Mouse (Mus musculus): ENCODE results near the gene Snx14. TPM values are rescaled to one million over a fixed set of nuclear protein-coding genes. Genes with fewer than 3 reads are reported as not detected.
"Not testable (repeated sequence)": the region's sequence is repeated elsewhere in the genome, so short reads cannot be mapped to it uniquely, and the experiment has no call there.

Snx14 gene
- 26.5 and 39.5 TPM in 2 replicates for polyA plus RNA-seq (2012; rRNA removed)
- 20.7 and 23.2 TPM in 2 replicates for polyA plus RNA-seq (2014; fragmentation: Nextera tagmentation; extraction: Ambion mirVana)

- Histone ChIP-seq H3K4me1 (ENCODE audit: control insufficient read depth, insufficient read depth, low read length) (peaks cover 6% of the 10 kb centered on the region), H3K4me3 (replicated peaks; ENCODE audit: low read length) (peak within 1 kb of the TSS; percentile 76), H3K27me3 (ENCODE audit: control insufficient read depth, insufficient read depth, low read length) (no peaks in the 10 kb centered on the region), H3K4me2 (replicated peaks; ENCODE audit: low read depth, low read length, severe bottlenecking) (peak within 1 kb of the TSS; percentile 79), H3K9ac (ENCODE audit: low read depth, low read length, severe bottlenecking) (peak within 1 kb of the TSS; percentile 79), H3K27ac (replicated peaks; ENCODE audit: low read depth, low read length) (peak within 1 kb of the TSS; percentile 81), H3K9me3 (ENCODE audit: control insufficient read depth, low read length) (no peaks in the 10 kb centered on the region), H3K36me3 (ENCODE audit: control insufficient read depth, insufficient read depth, low read length) (peaks cover 6% of the 10 kb centered on the region)
- ATAC-seq (ENCODE audit: low FRiP score, low read depth), result peak; percentile 95
- peak; percentile 74; the same call in 1 of the 2 replicates for TF ChIP-seq POLR2A (IDR thresholded peaks at IDR 0.05; ENCODE audit: borderline replicate concordance, extremely low read depth, insufficient read depth, insufficient read length)
- 2% methylated on average over 62 of the region's 62 CpGs for WGBS
- peak; percentile 89 for DNase-seq (ENCODE audit: low spot score)
Measured at GRCm38 (mm10) chr9:88438555-88439237, at the start of gene Snx14. Snx14 (minus strand) TSS chr9:88438958.

DNA sequence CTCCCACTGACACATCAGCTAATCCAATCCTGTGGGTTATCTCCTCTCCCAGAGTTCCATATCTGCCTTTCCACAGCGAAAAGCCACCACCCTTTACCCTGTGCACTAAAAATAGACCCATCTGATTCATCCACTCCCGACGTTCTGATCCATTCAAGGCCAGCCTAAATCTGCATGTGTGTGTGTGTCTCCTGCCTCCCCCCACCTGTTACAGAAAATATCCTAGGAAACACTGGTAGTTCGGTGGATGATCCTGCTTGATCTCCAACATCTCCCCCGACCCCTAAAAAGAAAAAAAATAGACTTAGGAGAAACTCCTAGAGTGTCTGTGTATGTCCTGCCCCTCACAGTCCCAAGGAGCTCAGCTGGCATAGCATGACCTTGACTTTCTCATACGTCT, 45.8 kb upstream of the Snx14 start:
- DNase-seq (ENCODE audit: low spot score) (no peak), ATAC-seq (ENCODE audit: low FRiP score, low read depth) (no peak)
- Histone ChIP-seq H3K4me2 (replicated peaks; ENCODE audit: low read depth, low read length, severe bottlenecking) (no peak overlapping the region), H3K9ac (ENCODE audit: low read depth, low read length, severe bottlenecking) (no peak overlapping the region), H3K27ac (replicated peaks; ENCODE audit: low read depth, low read length) (no peak overlapping the region), H3K4me1 (ENCODE audit: control insufficient read depth, insufficient read depth, low read length) (peaks cover 6% of the 10 kb centered on the region), H3K4me3 (replicated peaks; ENCODE audit: low read length) (no peak overlapping the region), H3K9me3 (ENCODE audit: control insufficient read depth, low read length) (no peaks in the 10 kb centered on the region), H3K36me3 (ENCODE audit: control insufficient read depth, insufficient read depth, low read length) (no peaks in the 10 kb centered on the region), H3K27me3 (ENCODE audit: control insufficient read depth, insufficient read depth, low read length) (no peaks in the 10 kb centered on the region)
- TF ChIP-seq POLR2A (IDR thresholded peaks at IDR 0.05; ENCODE audit: borderline replicate concordance, extremely low read depth, insufficient read depth, insufficient read length), result no peak
- WGBS, result 64% methylated on average over 6 of the region's 6 CpGs

- no peak for ATAC-seq (ENCODE audit: low FRiP score, low read depth)
- Histone ChIP-seq H3K9me3 (ENCODE audit: control insufficient read depth, low read length) (no peaks in the 10 kb centered on the region), H3K36me3 (ENCODE audit: control insufficient read depth, insufficient read depth, low read length) (peaks cover 13% of the 10 kb centered on the region; the same call in 1 of the 2 replicates), H3K27ac (replicated peaks; ENCODE audit: low read depth, low read length) (peak overlapping the region; percentile 98), H3K4me1 (ENCODE audit: control insufficient read depth, insufficient read depth, low read length) (peaks cover 6% of the 10 kb centered on the region), H3K4me2 (replicated peaks; ENCODE audit: low read depth, low read length, severe bottlenecking) (peak overlapping the region; percentile 61), H3K4me3 (replicated peaks; ENCODE audit: low read length) (peak overlapping the region; percentile 98), H3K27me3 (ENCODE audit: control insufficient read depth, insufficient read depth, low read length) (no peaks in the 10 kb centered on the region), H3K9ac (ENCODE audit: low read depth, low read length, severe bottlenecking) (peak overlapping the region; percentile 98)
- WGBS, result under 1% methylated on average over 43 of the region's 52 CpGs
- peak; percentile 60 for DNase-seq (ENCODE audit: low spot score)
- TF ChIP-seq POLR2A (IDR thresholded peaks at IDR 0.05; ENCODE audit: borderline replicate concordance, extremely low read depth, insufficient read depth, insufficient read length), result peak; percentile 66; the same call in 1 of the 2 replicates
Measured at GRCm38 (mm10) chr9:88482829-88483396, 44.2 kb upstream of the Snx14 start.

GRCm38 (mm10) chr9:88482230-88482828, 43.6 kb upstream of the Snx14 start, which contains the start of gene Syncrip:
Syncrip (minus strand) TSS chr9:88482574.
- H3K9ac ChIP-seq (ENCODE audit: low read depth, low read length, severe bottlenecking), result peak within 1 kb of the TSS; percentile 98
- peak; percentile 69; the same call in 1 of the 2 replicates for TF ChIP-seq POLR2A (IDR thresholded peaks at IDR 0.05; ENCODE audit: borderline replicate concordance, extremely low read depth, insufficient read depth, insufficient read length)
- H3K36me3 ChIP-seq (ENCODE audit: control insufficient read depth, insufficient read depth, low read length), result peaks cover 18% of the 10 kb centered on the region; the same call in 1 of the 2 replicates
- peak within 1 kb of the TSS; percentile 98 for H3K27ac ChIP-seq (replicated peaks; ENCODE audit: low read depth, low read length)
- H3K4me2 ChIP-seq (replicated peaks; ENCODE audit: low read depth, low read length, severe bottlenecking), result peak within 1 kb of the TSS; percentile 78
- WGBS, result under 1% methylated on average over 29 of the region's 68 CpGs
- DNase-seq (ENCODE audit: low spot score), result peak; percentile 95
- not testable (repeated sequence) for H3K4me1 ChIP-seq (ENCODE audit: control insufficient read depth, insufficient read depth, low read length); H3K27me3 ChIP-seq (ENCODE audit: control insufficient read depth, insufficient read depth, low read length); H3K9me3 ChIP-seq (ENCODE audit: control insufficient read depth, low read length)
- H3K4me3 ChIP-seq (replicated peaks; ENCODE audit: low read length), result peak within 1 kb of the TSS; percentile 98
- peak; percentile 93 for ATAC-seq (ENCODE audit: low FRiP score, low read depth)

GRCm38 (mm10) chr9:88481791-88482160, 43.0 kb upstream of the Snx14 start:
- no peak for TF ChIP-seq POLR2A (IDR thresholded peaks at IDR 0.05; ENCODE audit: borderline replicate concordance, extremely low read depth, insufficient read depth, insufficient read length)
- H3K9ac ChIP-seq (ENCODE audit: low read depth, low read length, severe bottlenecking), result peak overlapping the region; percentile 97
- H3K9me3 ChIP-seq (ENCODE audit: control insufficient read depth, low read length), result no peaks in the 10 kb centered on the region
- H3K27ac ChIP-seq (replicated peaks; ENCODE audit: low read depth, low read length), result peak overlapping the region; percentile 98
- peak; percentile 17 for DNase-seq (ENCODE audit: low spot score)
- 0% methylated on average over 8 of the region's 43 CpGs for WGBS
- peaks cover 20% of the 10 kb centered on the region; the same call in 1 of the 2 replicates for H3K36me3 ChIP-seq (ENCODE audit: control insufficient read depth, insufficient read depth, low read length)
- 0 out of 2 replicates have a peak overlapping the region, but pooled peaks have one; percentile 78 for H3K4me2 ChIP-seq (replicated peaks; ENCODE audit: low read depth, low read length, severe bottlenecking)
- H3K4me3 ChIP-seq (replicated peaks; ENCODE audit: low read length), result peak overlapping the region; percentile 98
- no peak for ATAC-seq (ENCODE audit: low FRiP score, low read depth)
- peaks cover 6% of the 10 kb centered on the region for H3K4me1 ChIP-seq (ENCODE audit: control insufficient read depth, insufficient read depth, low read length)
- H3K27me3 ChIP-seq (ENCODE audit: control insufficient read depth, insufficient read depth, low read length), result no peaks in the 10 kb centered on the region

Data from limb, embryonic 14.5 days (tissue).